Mouse (Mus musculus) E14TG2a.4 (cell line): Measurements from ENCODE around the gene Rcor2.

ENCODE experiments used
- CTCF ChIP-seq: conservative IDR thresholded peaks from 2 replicates; pipeline ENCODE4 v1.5.1; 2014; ENCODE audit warnings: low read length
- NANOG ChIP-seq: IDR thresholded peaks from 2 replicates; pipeline ENCODE4 v1.6.1; 2014; ENCODE audit warnings: borderline replicate concordance, low read length, mixed read lengths

GRCm38 (mm10) chr19:7294098-7294876, 27.2 kb downstream of the Rcor2 start:
- TF ChIP-seq CTCF = no peak
- TF ChIP-seq NANOG = no peak
